Mouse (Mus musculus) heart, embryonic 10.5 days (tissue): ENCODE data around the gene Zfp738. TPM values are rescaled to one million over a fixed set of nuclear protein-coding genes. Genes with fewer than 3 reads are reported as not detected.

Experiments used
- DNase-seq: peaks from one replicate; pipeline ENCODE4 v3.0.0-alpha.2; 2017; ENCODE audit warnings: low spot score
- H3K27ac ChIP-seq: fragments of 300-500 bp; sonication (generic); 2 replicates; pipeline ENCODE4 v1.5.1; 2016; ENCODE audit warnings: mild to moderate bottlenecking
- H3K27me3 ChIP-seq: fragments of 300-500 bp; sonication (generic); 2 replicates; pipeline ENCODE4 v1.6.1; 2016; ENCODE audit warnings: mild to moderate bottlenecking; ENCODE audit not compliant: poor library complexity, insufficient read depth, severe bottlenecking
- H3K36me3 ChIP-seq: fragments of 300-500 bp; sonication (generic); 2 replicates; pipeline ENCODE4 v1.6.1; 2016; ENCODE audit warnings: mild to moderate bottlenecking, moderate library complexity
- H3K4me1 ChIP-seq: fragments of 300-500 bp; sonication (generic); 2 replicates; pipeline ENCODE4 v1.6.1; 2016; ENCODE audit warnings: mild to moderate bottlenecking
- H3K4me3 ChIP-seq: fragments of 300-500 bp; sonication (generic); 2 replicates; pipeline ENCODE4 v1.5.1; 2016; ENCODE audit warnings: mild to moderate bottlenecking, moderate library complexity
- H3K9me3 ChIP-seq: fragments of 300-500 bp; sonication (generic); 2 replicates; pipeline ENCODE4 v1.6.1; 2016; ENCODE audit warnings: mild to moderate bottlenecking, moderate library complexity
- WGBS: fragments of 180-500 bp; shearing (Covaris S2); methylation state at CpG from one replicate; pipeline ENCODE4 v1.1.7; 2016; 5-methylcytosine and 5-hydroxymethylcytosine counted together
- polyA plus RNA-seq: library from polyadenylated mRNA; unstranded; fragments of >200 nt; fragmentation: Nextera tagmentation; extraction: Ambion mirVana; gene quantifications from 2 replicates; pipeline ENCODE4 v1.2.1, GENCODE M21; 2016

Gene Zfp738
- polyA plus RNA-seq, 1 experiment from 2014 or later: 7.5 TPM

DNA sequence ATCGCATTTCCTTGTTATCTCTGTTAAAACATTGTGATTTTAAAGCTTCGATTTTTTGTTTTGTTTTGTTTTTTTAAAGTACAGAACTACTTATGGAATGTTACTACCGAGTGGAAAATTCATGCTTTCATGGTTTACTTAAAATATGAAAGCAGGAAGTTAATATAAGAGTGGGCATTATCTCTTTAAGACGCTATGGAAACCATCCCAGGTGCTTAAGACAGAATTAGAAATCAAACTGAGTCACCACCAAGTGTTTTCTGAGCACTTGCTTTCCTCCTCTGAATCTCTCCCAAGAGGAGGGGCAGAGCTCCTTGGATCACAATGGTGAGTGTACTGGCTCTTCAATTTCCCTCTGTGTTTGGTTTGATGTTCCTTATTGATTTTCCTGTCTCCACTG is 76.8 kb downstream of the Zfp738 start:
- H3K9me3 ChIP-seq: peaks cover 5% of the 10 kb centered on the region; the same call in 1 of the 2 replicates
- no peak for DNase-seq
- 82% methylated on average over 4 of the region's 4 CpGs for WGBS
- 0 out of 2 replicates have a peak, but pooled peaks cover 4% of the 10 kb centered on the region for H3K4me1 ChIP-seq
- H3K36me3 ChIP-seq: peaks cover 2% of the 10 kb centered on the region; the same call in 1 of the 2 replicates
- no peak overlapping the region for H3K27ac ChIP-seq
- H3K27me3 ChIP-seq: no peaks in the 10 kb centered on the region
- H3K4me3 ChIP-seq: peak overlapping the region; percentile 76; the same call in 1 of the 2 replicates

DNA sequence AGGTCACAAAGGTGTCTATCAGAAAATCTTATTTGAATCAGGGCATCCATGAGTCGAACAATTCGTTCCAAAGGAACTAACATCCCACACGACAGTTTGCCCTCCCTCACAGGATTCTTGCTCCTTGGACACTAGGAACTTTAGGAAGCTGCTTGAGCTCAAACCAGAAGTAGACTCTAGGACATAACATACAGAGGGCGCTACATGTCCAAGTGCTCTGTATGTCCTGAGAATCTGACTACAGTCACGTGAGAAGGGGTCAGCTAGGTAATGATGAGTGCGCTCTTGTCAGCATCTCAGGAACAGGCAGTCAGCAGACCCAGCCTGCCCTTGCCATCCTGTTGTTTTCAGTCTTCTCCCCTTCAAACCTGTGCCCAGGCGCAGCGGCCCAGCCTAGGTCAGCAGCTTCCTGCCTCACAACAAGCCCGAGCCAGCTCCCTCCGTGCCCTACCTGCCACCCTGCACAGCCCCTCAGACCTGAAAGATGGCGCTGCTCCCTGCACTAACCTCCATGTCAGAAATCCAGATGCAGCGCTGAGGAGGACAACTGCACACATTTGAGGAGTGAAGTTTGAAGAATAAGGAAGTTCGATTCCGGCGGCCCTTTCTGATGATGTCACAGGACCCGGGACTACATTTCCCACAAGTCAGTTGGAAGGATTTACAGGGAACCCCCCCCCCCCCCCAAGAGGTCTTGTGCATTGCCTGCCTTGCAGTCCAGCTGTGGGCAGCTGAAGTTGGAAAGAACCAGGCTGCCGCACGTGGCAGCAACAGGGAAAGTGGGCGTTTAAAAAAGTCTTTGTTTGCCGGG is 77.6 kb downstream of the Zfp738 start, which contains the start of gene Zfp729b:
Gene Zfp729b (minus strand): TSS at position 642 of the 811 bp plus-strand sequence.
- 6% methylated on average over 20 of the region's 20 CpGs for WGBS
- DNase-seq: peak; percentile 96
- Histone ChIP-seq H3K4me1 (0 out of 2 replicates have a peak, but pooled peaks cover 4% of the 10 kb centered on the region), H3K36me3 (peaks cover 2% of the 10 kb centered on the region; the same call in 1 of the 2 replicates), H3K27ac (peak within 1 kb of the TSS; percentile 85), H3K9me3 (peaks cover 5% of the 10 kb centered on the region; the same call in 1 of the 2 replicates), H3K4me3 (peak within 1 kb of the TSS; percentile 76), H3K27me3 (no peaks in the 10 kb centered on the region)

Other genes with a start within 250 kb of the Zfp738 start
- gene Zfp874a, start 235.4 kb downstream of the Zfp738 start, polyA plus RNA-seq: 5.7 and 6.2 TPM in 2 replicates
- gene Zfp874b, start 202.8 kb downstream of the Zfp738 start, polyA plus RNA-seq: 1.4 and 2.1 TPM in 2 replicates
- gene Zfp58, start 186.5 kb downstream of the Zfp738 start, polyA plus RNA-seq: 9.6 and 12.9 TPM in 2 replicates
- gene Gm26965, start 160.9 kb downstream of the Zfp738 start, polyA plus RNA-seq: not detected in 2 replicates
- 14.9 and 16.7 TPM in 2 replicates for gene Zfp87, start 160.9 kb downstream of the Zfp738 start, polyA plus RNA-seq
- 11.4 and 11.7 TPM in 2 replicates for gene Zfp748, start 133.2 kb downstream of the Zfp738 start, polyA plus RNA-seq
- gene Zfp729b, start 77.4 kb downstream of the Zfp738 start, polyA plus RNA-seq: 2.1 and 2.6 TPM in 2 replicates
- gene Gm49345, start 49.3 kb downstream of the Zfp738 start, polyA plus RNA-seq: not detected in 2 replicates
- 1.2 and 2.3 TPM in 2 replicates for gene Zfp729a, start 49.3 kb downstream of the Zfp738 start, polyA plus RNA-seq
- 4.3 and 4.7 TPM in 2 replicates for gene Zfp65, start 42.1 kb upstream of the Zfp738 start, polyA plus RNA-seq
- gene Zfp85, start 68.2 kb upstream of the Zfp738 start, polyA plus RNA-seq: 2.7 and 3.4 TPM in 2 replicates
- gene Zfp493, start 92.6 kb upstream of the Zfp738 start, polyA plus RNA-seq: 2.3 and 2.5 TPM in 2 replicates
- gene Zfp273, start 126.7 kb upstream of the Zfp738 start, polyA plus RNA-seq: 4.3 and 5.6 TPM in 2 replicates
- gene Gm10037, start 144.0 kb upstream of the Zfp738 start, polyA plus RNA-seq: 1.2 and 2.2 TPM in 2 replicates
- not detected in 2 replicates for gene BC048507, start 176.3 kb upstream of the Zfp738 start, polyA plus RNA-seq